Mouse (Mus musculus): Measurements from ENCODE around the gene Sh3bp2.

Sh3bp2 gene

DNA sequence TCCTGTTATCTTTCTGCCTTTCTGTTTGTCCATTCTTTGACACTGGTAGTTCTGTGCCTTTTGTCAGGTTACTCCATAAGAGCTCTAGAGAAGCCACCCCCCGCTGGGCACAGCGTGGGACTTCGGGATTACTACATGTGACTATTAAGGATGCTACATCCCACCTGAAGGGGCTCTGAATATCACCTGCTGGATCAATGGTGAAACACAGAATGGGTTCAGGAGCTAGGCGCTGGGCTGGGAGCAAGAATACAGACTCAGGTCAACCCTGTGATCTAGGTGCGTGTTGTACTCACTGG, 788 bp downstream of the Sh3bp2 start:
- DNase-seq (ENCODE audit: low read depth) = no peak

DNA sequence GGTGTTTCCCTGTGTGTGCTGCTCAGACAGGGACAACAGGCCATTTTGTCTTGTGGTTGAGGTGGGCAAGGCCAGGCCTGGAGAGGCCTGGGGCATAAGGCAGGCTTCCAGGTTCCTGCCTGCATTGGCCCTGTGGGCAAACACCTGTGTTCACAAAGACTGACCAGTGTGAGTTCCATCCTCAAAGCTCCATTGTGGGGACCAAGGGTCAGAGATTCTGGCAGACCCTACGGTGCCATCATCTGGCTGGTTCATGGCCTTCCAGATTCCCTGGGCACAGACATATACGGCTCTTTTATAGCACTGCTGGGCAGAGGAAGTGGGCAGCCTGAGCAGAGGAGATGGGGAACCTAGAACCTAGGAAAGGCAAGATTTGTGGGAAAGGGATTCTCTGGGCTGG, 1.7 kb downstream of the Sh3bp2 start:
- no peak for DNase-seq (ENCODE audit: low read depth)

DNA sequence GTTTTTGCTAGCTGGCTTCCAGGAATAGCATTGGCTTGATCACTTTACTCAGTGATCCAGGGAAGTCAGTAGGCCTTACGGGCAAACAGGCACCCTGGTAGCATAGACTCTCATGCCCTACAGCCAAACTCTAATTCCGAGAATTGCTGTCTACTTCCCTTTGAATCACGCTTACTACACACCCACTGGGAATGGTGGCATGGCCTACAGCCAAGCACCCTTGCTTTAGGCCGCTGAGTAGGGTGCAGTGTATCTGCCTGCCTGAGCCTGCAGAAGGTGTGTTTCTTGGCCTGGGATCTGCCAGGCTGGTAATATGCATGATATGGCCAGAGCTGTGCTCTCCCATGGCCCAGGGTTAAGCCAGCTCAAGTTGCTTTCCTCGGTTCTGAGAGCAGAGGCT, 3.1 kb downstream of the Sh3bp2 start:
- no peak for DNase-seq (ENCODE audit: low read depth)

GRCm38 (mm10) chr5:34530116-34530515, 4.5 kb downstream of the Sh3bp2 start:
- no peak for DNase-seq (ENCODE audit: low read depth)

DNA sequence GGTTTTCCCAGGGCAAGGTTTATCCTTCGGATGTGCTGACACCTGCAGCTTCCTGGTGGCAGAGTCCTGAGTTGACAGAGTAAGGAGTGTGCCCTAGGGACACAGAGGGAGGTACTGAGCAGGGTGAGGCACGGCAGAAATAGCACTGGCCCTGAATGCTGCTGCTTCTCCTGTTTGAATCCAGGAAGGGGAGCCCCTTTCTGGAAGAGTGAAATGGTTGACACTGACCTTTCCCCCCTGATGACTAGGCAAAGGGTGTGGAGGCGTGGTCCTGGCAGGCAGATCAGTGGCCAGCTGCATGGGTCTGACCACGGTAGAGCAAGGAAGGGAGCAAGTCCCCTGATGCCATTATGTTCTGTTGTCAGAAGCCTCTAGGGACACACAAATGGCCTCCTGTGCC, 5.0 kb downstream of the Sh3bp2 start:
- no peak for DNase-seq (ENCODE audit: low read depth)

- no peak for DNase-seq (ENCODE audit: low read depth)
These were observed 7.4 kb downstream of the Sh3bp2 start for GRCm38 (mm10) chr5:34533066-34533465.

GRCm38 (mm10) chr5:34533820-34534219, 8.2 kb downstream of the Sh3bp2 start:
- DNase-seq (ENCODE audit: low read depth) = peak; percentile 88

DNA sequence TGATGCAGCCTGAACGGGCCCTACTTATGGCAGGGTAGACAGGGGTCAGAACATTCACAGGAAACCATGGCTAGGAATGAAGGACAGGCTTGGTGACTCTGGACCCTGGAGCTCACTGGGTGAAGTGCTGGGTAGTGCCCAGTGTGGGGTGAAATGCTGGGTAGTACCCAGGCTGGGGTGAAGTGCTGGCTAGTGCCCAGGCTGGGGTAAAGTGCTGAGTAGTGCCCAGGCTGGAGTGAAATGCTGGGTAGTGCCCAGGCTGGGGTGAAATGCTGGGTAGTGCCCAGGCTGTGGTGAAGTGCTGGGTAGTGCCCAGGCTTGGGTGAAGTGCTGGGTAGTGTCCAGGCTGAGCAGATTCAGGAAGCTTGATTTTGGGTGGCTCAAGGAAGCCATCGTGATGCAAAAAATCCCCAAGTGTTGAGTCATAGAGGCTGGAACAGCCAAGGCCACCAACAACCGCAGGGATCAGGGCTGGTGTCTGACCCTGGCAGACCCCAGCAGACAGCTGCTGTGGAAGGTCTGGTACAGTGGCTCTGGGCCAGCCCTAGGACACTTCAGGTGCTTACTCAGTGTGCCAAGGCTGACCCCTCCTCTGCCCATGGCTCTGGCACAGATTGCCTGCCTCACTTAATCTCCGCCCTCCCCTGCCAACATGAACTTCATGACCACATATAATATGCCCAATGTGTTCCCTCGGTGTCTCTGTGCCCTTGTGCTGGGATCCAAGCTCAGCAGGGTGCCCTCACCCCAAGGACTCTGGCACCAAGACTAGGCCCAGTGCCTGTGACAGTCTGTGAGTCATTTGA, 9.3 kb downstream of the Sh3bp2 start:
- peak; percentile 85 for DNase-seq (ENCODE audit: low read depth)

DNA sequence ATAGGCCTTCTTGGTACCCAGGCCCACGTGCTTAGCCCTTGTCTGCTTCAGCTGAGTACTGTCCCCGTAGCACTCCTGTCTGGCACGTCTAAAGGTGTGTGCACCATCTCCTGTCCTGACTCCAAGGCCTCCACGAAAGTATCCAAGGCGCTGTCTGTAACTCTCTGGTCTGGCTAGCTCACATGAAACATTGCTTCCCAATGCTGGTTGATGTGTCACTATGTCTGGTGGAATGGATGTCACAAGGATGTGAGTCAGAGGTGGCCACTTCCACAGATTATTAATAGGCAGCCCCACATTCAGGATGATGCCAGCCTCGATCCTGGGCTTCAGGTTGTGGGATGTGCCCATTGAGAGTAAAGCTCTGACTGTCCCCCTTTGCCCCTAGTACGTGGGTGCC, 10.2 kb downstream of the Sh3bp2 start:
- DNase-seq (ENCODE audit: low read depth) = no peak

DNA sequence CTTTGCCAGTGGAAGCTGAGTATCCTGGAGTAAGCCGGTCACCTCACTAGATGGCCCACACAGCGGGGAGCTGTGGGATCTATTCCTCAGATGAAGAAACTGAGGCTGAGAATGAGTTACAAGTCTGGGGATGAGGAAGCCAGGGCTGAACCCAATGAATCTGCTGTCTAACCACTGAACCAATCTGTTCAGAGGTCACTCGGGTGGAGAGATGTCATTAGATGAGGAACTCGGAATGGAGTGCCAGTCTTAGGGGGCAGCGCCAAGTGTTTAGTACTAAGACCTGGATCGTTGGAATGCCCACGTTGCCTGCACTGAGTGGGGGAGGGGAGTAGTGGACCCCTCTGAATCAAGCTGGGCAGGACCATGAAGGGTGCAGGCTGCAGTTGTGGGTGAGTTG, 12.4 kb downstream of the Sh3bp2 start:
- no peak for DNase-seq (ENCODE audit: low read depth)

- DNase-seq (ENCODE audit: low read depth) = no peak
These were observed 12.9 kb downstream of the Sh3bp2 start for GRCm38 (mm10) chr5:34538527-34538926.

GRCm38 (mm10) chr5:34539121-34539520, 13.5 kb downstream of the Sh3bp2 start:
- no peak for DNase-seq (ENCODE audit: low read depth)

DNA sequence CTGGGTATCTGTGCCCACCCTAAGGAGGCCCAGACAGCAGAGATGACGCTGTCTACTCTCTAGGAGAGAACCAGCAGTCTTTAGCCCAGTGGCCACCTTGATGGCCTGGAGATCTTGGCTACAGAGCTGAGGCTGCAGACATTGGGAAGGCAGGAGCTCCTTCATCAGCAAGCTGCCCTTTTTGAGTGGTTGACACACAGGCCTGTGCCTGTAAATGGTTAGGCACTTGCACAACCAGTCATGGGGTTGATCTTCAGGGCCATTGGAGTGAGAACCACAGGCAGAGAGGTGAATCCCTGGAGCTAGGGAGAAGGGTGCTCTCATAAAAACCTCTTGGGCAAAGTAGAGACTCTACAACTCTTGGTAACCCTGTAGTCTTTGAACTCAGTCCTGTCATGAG, 16.5 kb downstream of the Sh3bp2 start:
- no peak for DNase-seq (ENCODE audit: low read depth)

- no peak for DNase-seq (ENCODE audit: low read depth)
These were observed 17.5 kb downstream of the Sh3bp2 start for GRCm38 (mm10) chr5:34543114-34543513.

- DNase-seq (ENCODE audit: low read depth) = no peak
These were observed 21.8 kb downstream of the Sh3bp2 start for GRCm38 (mm10) chr5:34547410-34547809.

DNA sequence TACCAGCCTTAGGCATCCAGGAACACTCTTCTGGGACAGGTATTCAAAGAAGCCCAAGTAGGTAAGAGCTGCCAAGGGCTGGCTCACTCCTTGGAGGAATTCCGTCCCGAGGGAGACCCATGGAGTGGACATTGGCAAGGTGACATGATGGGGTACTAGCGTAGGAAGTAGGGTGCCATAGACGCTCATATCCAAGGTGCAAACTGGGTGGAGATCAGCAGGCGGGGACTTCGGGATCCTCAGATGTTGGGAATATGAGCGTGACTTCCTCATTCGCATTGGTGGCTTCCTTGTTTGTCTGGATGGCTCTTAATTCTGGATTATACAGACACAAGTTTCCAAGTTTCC, 23.5 kb downstream of the Sh3bp2 start:
- no peak for DNase-seq (ENCODE audit: low read depth)

- no peak for DNase-seq (ENCODE audit: low read depth)
These were observed 24.0 kb downstream of the Sh3bp2 start for GRCm38 (mm10) chr5:34549483-34550221.

DNA sequence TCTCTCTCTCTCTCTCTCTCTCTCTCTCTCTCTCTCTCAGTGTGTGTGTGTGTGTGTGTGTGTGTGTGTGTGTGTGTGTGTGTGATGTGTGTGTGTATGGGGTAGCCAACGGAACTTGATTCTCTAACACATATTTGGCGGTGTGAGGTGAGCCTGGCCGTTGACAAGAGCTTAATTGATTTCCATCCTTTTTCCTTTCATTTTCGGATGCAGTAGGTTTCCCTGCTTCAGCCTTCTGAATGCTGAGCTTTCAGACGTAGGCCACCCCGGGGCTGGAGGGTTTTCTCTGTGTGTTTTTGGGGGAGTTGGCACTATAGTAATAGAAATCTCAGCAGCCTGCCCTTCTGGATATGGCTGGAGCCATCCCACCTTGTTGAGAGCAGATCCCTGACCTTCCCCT, 24.6 kb downstream of the Sh3bp2 start:
- DNase-seq (ENCODE audit: low read depth) = no peak

GRCm38 (mm10) chr5:34551821-34552220, 26.2 kb downstream of the Sh3bp2 start:
- DNase-seq (ENCODE audit: low read depth) = no peak

DNA sequence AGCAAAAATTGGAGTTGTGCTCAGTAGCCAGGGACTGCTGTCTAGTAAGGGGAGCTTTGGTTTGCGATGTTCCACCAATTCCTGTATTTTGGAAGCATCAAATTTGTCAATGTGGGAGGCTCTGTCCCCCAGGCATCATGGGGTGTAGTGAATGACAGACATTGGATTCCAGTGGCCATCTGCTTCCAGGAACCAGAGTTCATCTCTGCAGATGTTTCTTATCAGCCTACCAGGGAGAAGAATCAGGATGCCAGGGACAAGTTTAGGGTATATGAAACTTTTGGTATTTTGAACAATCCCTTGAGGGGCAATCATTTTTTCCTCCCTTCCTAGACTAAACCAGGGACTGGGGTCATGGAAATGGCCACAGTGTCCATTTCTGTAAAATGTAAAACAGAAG, 38.2 kb downstream of the Sh3bp2 start:
- DNase-seq (ENCODE audit: low read depth) = no peak

GRCm38 (mm10) chr5:34564291-34564690, 38.7 kb downstream of the Sh3bp2 start:
- no peak for DNase-seq (ENCODE audit: low read depth)

DNA sequence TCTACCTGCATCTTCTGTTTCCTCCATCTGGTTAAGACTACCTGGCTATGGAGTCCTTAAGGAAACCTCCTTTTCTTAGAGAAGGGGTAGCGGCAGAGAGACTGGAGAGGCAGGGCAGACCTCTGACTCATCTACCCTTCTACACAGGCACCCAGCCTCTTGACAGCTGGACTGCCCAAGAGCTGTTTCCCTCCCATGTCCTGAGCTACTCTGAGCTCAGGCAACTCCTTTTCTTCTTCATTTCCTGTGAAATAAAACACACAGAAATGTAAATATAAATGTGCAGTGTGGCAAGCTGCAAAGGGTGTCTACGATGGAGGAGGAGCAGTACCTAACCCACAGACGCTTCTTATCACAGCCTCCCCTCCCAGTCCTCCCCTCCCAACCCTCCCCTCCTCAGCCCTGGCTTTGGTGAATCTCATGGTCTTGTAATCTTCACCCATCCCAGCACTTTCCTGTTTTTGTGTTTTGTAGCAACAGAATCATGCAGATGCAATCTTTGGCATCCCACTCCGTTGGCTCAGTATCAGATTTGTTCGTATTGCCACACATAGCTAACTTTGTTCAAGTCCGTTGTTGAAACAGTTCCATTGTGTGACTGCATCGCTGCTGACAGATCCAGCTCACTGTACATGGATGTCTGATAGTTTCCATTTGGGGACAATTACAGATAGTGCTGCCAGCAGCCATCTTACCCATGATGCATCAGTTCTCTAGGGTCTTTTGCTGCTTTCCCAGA, 40.1 kb downstream of the Sh3bp2 start:
- peak; percentile 97 for DNase-seq (ENCODE audit: low read depth)

DNA sequence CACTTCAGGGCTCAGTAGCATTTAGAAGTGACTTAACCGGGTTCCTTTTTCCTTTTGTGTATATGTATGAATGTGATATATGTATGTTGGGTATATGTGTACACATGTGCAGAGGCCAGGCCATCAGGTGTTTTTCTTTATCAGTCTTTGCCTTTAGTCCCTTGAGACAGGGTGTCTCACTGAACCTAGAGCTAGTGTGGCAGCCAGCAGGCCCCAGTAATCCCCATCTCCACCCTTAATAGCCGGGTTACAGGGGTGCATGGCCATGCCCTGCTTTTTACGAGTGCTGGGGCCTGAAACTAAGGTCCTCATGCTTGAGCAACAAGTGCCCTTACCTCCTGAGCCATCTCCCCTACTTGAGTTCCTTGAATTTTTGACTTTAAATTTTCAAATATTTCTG, 45.9 kb downstream of the Sh3bp2 start:
- no peak for DNase-seq (ENCODE audit: low read depth)

Data from fibroblast of lung, adult 2 months (primary cell).